Mouse (Mus musculus) heart, adult 2 months (tissue): ENCODE results near the gene Gm12248.

Experiments used
- CTCF ChIP-seq: fragments of 200-600 bp; IDR thresholded peaks from 2 replicates; pipeline ENCODE4 v1.8.1; 2022; ENCODE audit warnings: antibody characterized with exemption, mild to moderate bottlenecking, moderate library complexity
- POLR2A ChIP-seq: fragments of 200-500 bp; IDR thresholded peaks from 2 replicates; pipeline ENCODE4 v1.6.1; 2011; ENCODE audit warnings: mild to moderate bottlenecking, low read depth, low read length, control low read depth; ENCODE audit not compliant: insufficient read depth

- no peak for TF ChIP-seq CTCF
- TF ChIP-seq POLR2A, result no peak
Measured at GRCm38 (mm10) chr11:58135296-58135695, 42.4 kb upstream of the Gm12248 start.
